Mouse (Mus musculus) layer of hippocampus, adult 18-20 months (tissue): ENCODE results near the gene Wdr13. TPM values are rescaled to one million over a fixed set of nuclear protein-coding genes. Genes with fewer than 3 reads are reported as not detected.
A peak's percentile ranks its signal among the peaks of the same experiment; 100 is the strongest.
"Not testable (repeated sequence)": the region's sequence is repeated elsewhere in the genome, so short reads cannot be mapped to it uniquely, and the experiment has no call there.

Experiments used
- DNase-seq, 2 experiments: peaks; one replicate each; pipeline ENCODE4 v3.0.0; 2022; ENCODE audit warnings: low spot score in 2 of 2
- total RNA-seq, 2 experiments: library from RNA; stranded (reverse); gene quantifications; 2 replicates each; pipeline ENCODE4 v1.2.3; 2021

The Wdr13 gene
- total RNA-seq, 2 experiments from 2014 or later, result 205 to 211 TPM

- no peak for DNase-seq
These were observed 17.4 kb downstream of the Wdr13 start for GRCm38 (mm10) chrX:8115275-8115674.

DNA sequence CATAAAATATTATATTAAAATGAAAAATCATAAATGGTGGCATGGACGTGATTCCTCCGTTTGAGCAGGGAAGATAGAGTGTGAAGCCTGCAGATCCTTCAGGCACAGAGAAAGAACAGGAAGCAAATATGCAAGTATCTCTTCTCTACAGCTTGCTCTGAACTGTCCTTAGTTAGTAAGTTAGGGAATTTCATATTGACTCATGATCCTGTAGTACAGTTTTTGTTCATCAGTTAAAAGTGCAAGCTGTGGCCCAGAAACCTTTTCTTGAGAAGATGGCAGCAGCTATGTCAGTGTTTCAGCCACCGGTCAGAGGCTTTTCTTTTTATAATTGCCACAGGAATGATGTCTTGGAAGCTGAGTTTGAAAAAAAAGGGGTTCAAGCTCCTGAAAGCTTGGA is 27.7 kb downstream of the Wdr13 start:
- no peak for DNase-seq

- DNase-seq, result no peak
These were observed 30.5 kb downstream of the Wdr13 start for GRCm38 (mm10) chrX:8102213-8102668.

GRCm38 (mm10) chrX:8101017-8101416 is 31.7 kb downstream of the Wdr13 start:
- DNase-seq, result peak; percentile 41 to 56

GRCm38 (mm10) chrX:8099435-8099834 is 33.3 kb downstream of the Wdr13 start:
- DNase-seq, result no peak

- peak; percentile 93 to 97 for DNase-seq
These were observed 35.9 kb downstream of the Wdr13 start for GRCm38 (mm10) chrX:8096787-8097242.

DNA sequence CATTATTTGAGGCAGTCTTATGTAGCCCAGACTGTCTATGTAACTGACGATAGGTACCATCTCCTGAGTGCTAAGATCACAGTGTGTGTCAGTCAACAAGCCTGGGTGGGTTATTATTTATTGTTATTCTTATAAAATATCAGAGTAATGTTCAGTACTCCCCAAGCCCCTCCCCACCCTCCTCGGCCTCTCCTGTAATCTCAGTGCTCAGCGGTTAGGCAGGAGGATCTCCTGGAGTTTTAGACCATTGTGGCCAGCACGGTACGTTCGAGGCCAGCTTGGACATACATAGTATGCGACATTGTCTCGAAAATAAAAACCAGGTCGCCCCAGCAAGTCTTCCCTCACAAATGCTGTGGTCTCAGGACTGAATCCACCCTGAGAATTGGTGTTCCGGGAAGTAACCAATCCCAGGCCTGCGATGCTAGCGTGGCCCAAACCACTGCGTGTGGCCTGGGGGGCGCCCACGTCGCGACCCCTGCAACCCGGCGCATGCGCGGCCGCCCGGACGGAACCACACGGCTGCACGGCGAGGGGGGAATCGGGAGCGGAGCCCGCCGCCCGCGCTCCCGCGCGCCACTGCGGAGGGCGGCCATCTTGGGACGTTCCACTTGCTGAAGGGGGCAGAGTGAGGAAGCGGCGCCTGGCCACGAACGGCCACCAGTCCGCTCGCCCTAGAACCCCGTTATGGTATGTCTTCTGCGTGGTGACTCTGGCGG is 36.5 kb downstream of the Wdr13 start:
- DNase-seq, result peak; percentile 82 to 88

DNA sequence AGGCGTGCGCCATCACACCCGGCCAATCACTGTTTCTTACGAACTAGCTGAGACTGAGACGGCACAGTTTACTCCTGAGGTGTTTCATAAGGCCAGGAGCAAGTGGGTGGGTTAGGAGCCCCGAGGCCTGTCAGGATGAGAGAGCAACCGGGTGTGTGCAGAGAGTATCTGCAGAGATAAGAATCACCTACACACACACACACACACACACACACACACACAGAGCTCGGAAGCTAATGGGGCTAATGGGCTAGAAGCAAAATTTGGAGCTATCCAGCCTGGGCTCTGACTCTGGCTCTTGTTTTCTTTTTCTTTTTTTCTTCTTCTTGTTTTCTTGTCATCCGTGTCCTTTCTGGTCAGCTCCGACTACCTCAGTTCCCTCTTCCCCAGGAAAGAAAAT is 37.1 kb downstream of the Wdr13 start:
- DNase-seq, result no peak

- not testable (repeated sequence) for DNase-seq
These were observed 41.7 kb downstream of the Wdr13 start for GRCm38 (mm10) chrX:8090954-8091347.

GRCm38 (mm10) chrX:8090346-8090953 is 42.2 kb downstream of the Wdr13 start, which contains the start of gene Was:
TSS of gene Was (minus strand) at chrX:8090498.
- DNase-seq, result no peak

DNA sequence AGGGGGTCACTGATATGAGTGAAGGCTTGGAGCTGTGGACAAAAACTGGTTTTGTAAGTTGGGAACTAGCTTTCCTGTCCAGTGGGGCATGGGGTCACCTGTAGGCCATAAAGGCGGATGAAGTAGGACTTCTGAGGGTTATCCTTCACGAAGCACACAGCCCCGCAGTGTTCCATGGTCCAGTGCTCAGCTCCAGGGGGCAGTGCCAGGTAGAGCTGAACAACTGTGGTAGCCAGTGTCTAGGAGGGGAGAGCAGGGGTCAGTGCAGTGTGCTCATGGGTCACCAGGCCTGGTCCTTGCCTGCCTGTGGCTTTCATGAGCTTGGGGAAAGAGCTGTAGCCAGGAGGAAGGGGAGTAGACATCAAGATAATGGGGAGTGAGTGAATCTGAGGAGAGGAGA is 42.9 kb downstream of the Wdr13 start:
- DNase-seq, result no peak

- no peak for DNase-seq
These were observed 47.1 kb downstream of the Wdr13 start for GRCm38 (mm10) chrX:8085611-8086010.

DNA sequence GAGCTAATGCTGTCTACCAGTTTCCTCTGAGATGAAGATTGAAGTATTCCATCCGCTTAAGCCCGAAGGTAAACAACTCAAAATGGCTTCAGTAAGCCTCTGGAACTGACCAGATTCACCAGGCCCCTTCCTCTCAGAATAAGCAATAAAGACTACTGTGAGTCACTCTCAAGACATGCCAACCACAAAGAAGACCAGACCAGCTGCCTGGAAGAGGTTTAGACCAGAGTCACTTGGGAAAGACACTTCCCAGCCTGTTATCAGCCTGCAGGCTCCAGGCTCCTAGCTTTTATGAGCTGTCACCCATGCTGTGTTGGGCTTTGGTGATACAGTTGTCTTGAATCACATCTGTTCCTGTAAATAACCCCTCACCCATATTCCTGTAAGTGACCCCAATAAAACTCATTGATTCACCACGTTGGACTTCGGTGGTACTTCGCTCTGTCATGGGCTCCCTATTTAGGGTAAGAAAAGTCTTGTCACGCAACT is 47.9 kb downstream of the Wdr13 start:
- DNase-seq, result no peak

DNA sequence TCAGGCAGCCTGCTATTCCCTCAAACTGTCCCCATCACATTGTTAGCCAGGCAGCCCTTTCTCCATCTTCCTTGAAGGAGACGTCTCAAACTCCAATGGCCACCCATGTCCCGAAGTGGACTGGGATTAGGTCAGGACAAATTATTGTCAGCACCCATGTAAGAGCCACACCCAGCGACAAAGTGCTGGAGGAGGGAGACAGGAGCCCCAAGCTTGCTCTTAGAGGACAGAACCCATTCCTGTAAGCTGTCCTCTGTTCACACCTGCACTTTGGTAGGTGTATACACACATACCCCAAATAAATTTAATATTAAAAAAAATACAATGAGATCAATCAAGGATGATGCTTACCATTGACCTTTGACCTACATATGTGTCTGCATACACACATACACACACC is 57.6 kb downstream of the Wdr13 start:
- DNase-seq, result no peak

GRCm38 (mm10) chrX:8074430-8075014 is 58.2 kb downstream of the Wdr13 start, which contains the start of gene Suv39h1:
TSS of gene Suv39h1 (minus strand) at chrX:8074760.
- DNase-seq, result peak; percentile 94 to 95

DNA sequence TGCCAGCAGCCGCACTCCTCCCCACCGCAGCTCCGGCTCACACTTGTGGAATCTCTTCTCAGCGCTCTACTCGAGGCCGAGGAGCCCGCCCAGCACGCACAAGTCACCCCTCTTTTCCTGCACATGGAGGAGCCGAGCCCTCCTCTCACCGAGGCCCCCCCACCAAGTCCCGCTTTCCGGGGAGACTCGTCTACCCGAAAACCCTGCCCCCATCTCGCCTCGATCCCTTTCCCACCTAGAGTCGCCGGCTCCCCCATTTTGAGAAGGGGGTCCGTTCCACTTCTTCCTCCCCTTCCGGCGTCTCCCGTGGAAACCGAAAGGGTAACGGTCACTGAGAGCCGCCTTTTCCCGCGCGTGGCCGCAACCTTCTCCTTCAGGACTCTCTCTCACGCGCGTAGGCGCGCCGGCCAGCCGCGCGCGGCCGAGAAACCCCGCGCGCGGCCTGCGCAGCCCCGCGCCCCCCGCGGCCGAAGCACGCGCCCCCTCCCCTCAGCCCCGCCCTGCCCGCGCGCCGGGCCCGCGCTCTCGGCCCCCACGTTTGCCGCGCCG is 58.7 kb downstream of the Wdr13 start:
- DNase-seq, result no peak

Other genes starting within 250 kb of the Wdr13 start
- gene Slc35a2, start 248.9 kb downstream of the Wdr13 start, total RNA-seq, result 10 to 100 TPM; 38.9 to 45.9 TPM
- gene Pqbp1, start 233.6 kb downstream of the Wdr13 start, total RNA-seq, result 10 to 100 TPM; 93.4 to 96.7 TPM
- 10 to 100 TPM; 21.9 to 23.8 TPM for gene Timm17b, start 233.5 kb downstream of the Wdr13 start, total RNA-seq
- not detected for gene Gm10491, start 225.1 kb downstream of the Wdr13 start, total RNA-seq
- not detected for gene Gm10490, start 223.3 kb downstream of the Wdr13 start, total RNA-seq
- 100 to 1,000 TPM; 437 to 442 TPM for gene Pcsk1n, start 213.1 kb downstream of the Wdr13 start, total RNA-seq
- not detected for gene Eras, start 204.3 kb downstream of the Wdr13 start, total RNA-seq
- gene Hdac6, start 185.0 kb downstream of the Wdr13 start, total RNA-seq, result 10 to 100 TPM; 41.6 to 43.5 TPM
- gene Gata1, start 154.8 kb downstream of the Wdr13 start, total RNA-seq, result not detected
- gene Glod5, start 114.4 kb downstream of the Wdr13 start, total RNA-seq, result under 1 TPM in 1 of 2 experiments, not detected in 1; 0.84 TPM
- gene Suv39h1, start 58.1 kb downstream of the Wdr13 start, total RNA-seq, result 10 to 100 TPM; 20.3 to 24.9 TPM
- 1 to 10 TPM; 1.4 to 1.6 TPM for gene Was, start 42.4 kb downstream of the Wdr13 start, total RNA-seq
- gene Rbm3, start 13.0 kb upstream of the Wdr13 start, total RNA-seq, result 100 to 1,000 TPM in 1 of 2 experiments, 10 to 100 TPM in 1; 77.0 to 135 TPM
- 10 to 100 TPM; 13.2 to 13.4 TPM for gene Tbc1d25, start 43.3 kb upstream of the Wdr13 start, total RNA-seq
- gene Ebp, start 60.6 kb upstream of the Wdr13 start, total RNA-seq, result 10 to 100 TPM; 28.2 to 29.0 TPM
- gene Porcn, start 73.6 kb upstream of the Wdr13 start, total RNA-seq, result 100 to 1,000 TPM in 1 of 2 experiments, 10 to 100 TPM in 1; 95.4 to 105 TPM
- 10 to 100 TPM; 22.9 to 23.8 TPM for gene Ftsj1, start 119.5 kb upstream of the Wdr13 start, total RNA-seq
- 1 to 10 TPM; 2.0 to 2.1 TPM for gene Slc38a5, start 138.2 kb upstream of the Wdr13 start, total RNA-seq
- not detected for gene Ssxb10, start 194.5 kb upstream of the Wdr13 start, total RNA-seq
- gene Ssxb9, start 234.1 kb upstream of the Wdr13 start, total RNA-seq, result not detected